Mouse (Mus musculus) cerebellum, postnatal 25 days (tissue): ENCODE results near the gene Ccr7.

Source experiments
- DNase-seq, 2 experiments: peaks; one replicate each; pipeline ENCODE4 v3.0.0; 2021; ENCODE audit warnings: mixed read lengths in 2 of 2

The Ccr7 gene

DNA sequence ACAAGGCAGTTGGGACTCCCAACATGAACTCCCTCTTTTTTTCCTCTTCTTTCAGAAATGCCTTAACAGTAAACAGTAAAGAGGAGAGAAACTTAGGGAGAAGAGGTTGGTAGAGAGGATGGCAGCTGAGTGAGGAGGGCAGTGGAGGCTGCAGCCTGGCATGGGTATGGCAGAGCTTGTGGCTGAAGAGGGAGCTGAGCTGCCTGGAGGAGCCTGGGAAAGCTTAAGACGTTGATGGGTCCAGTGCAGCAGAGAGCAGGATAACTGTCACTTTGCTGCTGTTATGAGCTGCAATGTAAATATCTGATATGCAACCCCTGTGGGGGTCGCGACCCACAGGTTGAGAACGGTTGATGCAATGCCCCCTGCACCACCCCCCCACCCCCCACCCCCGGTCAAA, 42.2 kb downstream of the Ccr7 start:
- DNase-seq: no peak

GRCm38 (mm10) chr11:99111631-99112030, 43.2 kb downstream of the Ccr7 start:
- DNase-seq: no peak

GRCm38 (mm10) chr11:99111155-99111554, 43.7 kb downstream of the Ccr7 start:
- no peak for DNase-seq

DNA sequence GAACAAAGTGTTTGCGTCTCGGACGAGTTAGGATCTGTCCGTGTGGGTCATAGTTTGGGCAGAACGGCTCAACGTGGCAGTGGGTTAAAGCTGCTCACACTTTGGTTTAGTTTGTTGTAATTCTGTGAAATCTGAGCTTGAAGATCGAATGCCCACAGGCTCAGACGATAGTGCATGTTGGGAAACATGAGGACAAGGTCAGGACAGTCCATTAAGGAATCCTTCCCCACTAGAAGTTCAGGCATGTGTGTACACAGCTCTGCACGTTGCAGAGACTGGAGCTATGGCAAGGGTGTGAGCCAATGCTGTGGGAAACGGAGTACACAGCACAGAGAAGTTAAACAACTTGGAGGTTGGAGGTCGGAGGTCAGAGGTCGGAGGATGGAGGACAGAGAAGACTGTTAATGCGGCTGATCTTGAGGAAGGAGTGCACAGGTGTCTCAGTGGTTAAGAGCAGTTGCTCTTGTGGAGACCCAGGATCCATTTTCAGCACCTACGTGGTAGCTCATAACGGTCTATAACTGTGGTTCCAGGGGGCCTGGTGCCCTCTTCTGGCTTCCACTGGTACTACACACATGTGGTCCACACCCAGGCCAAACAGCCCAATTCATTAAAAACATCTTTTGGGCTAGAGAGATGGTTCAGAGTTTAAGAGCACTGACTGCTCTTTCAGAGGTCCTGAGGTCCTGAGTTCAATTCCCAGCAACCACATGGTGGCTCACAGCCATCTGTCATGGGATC, 44.3 kb downstream of the Ccr7 start:
- DNase-seq: no peak

DNA sequence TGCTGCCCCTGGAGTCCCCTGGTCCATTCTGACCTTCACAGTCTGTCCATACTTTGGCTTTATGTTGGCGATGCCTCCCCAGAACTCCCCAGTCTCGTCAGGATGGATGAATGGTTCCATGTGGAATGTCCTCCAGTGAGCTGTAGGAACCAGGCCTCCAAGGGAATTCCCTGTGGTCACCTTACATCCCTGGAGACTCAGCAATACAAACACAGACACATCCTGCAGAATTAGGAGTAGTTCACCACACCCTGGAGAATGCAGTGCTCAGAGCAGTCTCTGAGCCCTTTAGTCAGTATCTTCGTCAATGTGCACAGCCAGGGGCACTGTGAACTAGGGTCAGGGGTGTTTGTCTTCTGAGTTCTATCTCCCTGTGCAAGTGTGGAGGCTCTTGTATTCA, 46.6 kb downstream of the Ccr7 start:
- DNase-seq: no peak

DNA sequence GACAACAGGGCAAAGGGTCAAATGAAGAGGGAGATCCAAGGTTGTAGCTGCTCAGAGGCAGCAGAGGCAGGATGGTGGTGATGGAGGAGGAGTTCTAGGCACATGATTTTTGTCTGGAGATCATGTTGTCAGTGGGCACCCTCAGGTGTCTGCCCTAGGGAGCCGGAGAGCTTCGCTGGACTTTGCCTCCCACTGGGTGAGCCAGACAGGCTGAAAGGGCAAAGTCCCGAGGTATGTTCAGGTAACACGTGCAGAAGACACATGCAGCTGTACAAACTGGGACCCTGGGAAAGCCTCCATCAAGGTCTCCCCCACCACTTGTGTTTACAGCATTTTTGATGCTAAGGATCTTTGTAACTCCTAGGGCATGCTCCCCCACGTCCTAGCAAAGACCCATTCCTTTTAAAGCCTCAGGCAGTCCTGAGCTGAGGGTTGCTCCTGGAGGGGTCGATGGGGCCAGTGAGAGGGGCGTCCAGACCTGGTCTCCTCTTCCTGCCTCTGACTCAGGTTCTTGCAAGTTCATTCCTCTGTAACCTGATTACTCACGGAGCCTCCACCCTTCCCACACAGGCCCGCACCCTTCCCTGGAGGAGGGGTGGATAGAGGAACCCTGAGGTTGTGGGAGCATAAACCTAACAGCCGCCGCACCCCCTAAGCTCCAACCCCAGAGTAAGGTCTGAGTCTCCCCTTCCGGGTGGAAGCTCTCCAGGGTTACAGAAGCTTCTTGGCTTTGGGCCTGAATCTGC, 48.7 kb downstream of the Ccr7 start:
- no peak for DNase-seq

DNA sequence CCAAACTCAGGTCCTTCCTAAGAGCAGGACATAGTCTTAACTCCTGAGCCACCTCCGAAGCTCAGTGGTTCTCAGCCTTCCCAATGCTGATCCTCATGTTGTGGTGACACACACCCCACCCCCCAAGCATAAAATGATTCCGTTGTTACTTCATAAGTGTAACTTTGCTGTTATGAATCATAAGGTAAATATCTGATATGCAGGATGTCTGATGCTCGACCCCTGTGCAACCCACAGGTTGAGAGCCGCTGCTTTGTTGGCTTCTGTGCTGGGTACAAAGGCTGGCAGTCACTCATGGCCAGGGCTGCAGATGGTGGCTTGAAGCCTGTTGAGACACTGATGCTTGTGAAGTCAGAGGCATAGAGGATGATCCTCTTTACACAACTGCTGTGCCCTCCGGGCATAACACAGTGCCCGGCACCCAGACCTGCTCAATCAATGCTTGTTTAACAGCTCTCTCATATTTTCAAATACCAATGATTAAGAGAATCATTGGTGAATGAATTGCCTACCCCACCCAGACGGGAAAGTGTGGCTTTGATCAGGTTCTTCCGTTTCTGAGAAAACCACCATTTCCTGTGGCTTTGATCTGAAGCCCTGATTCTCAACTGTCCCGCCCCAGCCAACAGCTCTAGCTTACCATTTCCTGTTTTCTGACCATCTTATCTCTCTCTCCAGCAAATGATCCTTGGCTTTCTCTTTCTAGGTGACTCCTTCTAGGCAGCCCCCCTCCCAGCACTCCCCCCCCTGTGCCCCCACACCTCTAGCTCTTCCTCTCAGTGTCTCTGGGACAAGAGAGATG, 50.1 kb downstream of the Ccr7 start:
- no peak for DNase-seq

- no peak for DNase-seq
Observed at GRCm38 (mm10) chr11:99102575-99103270, 52.2 kb downstream of the Ccr7 start.

DNA sequence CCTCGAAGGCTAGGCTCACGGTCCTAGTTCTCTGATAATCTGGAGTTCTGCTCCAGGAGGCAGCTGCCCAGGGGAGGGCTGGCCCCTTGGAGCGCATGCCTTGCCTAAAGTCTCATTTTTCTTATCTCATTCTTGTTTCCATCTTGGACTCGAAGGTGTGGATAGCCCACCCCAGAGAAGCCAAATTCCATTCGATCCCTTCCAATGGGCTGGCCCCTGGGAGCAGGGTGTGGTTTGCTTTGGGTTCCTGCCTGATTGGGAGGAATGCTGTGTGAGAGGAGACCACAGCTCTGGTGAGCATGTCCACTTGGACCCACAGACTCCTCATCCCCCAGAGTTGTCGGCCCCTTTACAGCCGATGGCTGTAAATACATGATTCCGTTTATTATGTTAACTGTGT, 53.2 kb downstream of the Ccr7 start:
- no peak for DNase-seq

DNA sequence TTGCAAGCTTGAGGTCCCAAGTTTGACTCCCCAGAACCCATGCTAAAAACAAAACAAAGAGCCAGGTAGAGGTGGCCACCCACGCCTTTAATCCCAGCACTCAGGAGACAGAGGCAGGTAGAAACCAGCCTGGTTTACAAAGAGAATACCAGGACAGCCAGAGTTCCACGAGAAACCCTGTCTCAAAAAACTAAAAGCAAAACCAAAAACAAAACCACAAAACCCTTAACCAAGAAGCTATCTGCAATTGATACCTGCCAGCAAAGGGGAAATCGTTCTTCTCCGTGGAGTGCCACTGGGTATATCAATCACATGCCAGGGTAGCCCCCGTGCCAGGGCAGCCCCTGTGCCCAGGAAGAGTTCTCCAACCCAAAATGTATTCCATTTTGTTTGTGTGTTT, 54.7 kb downstream of the Ccr7 start:
- no peak for DNase-seq

GRCm38 (mm10) chr11:99099516-99099915, 55.4 kb downstream of the Ccr7 start:
- DNase-seq: peak in 1 of 2 experiments; percentile 21

DNA sequence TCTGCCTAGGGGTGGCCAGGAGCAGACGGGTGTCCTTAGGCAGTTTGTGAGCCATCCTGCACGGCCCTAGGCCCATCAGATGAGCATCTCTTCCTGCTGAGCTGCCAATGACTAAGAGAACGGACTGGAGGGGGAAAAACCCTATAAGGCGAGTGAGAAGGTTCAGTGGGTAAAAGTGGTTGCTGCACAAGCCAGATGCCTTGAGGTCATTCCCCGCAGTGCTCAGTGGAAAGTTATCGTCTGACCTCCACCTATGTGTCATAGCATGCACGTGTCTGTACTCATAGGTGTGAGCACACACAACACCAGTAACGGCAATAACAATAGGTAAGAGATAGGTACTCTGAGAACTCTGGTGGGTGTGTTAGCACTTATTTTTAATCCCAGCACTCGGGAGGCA, 56.0 kb downstream of the Ccr7 start:
- no peak for DNase-seq

GRCm38 (mm10) chr11:99096996-99097774, 57.7 kb downstream of the Ccr7 start:
- no peak for DNase-seq

- DNase-seq: no peak
Observed at GRCm38 (mm10) chr11:99096417-99096816, 58.5 kb downstream of the Ccr7 start.

GRCm38 (mm10) chr11:99095759-99096158, 59.1 kb downstream of the Ccr7 start:
- no peak for DNase-seq

- DNase-seq: no peak
Observed at GRCm38 (mm10) chr11:99094911-99095676, 59.8 kb downstream of the Ccr7 start.
